Mouse (Mus musculus) monocyte, adult 5-6 weeks (primary cell): ENCODE data around the gene Cnbp. TPM values are rescaled to one million over a fixed set of nuclear protein-coding genes. Genes with fewer than 3 reads are reported as not detected.

Experiments used
- total RNA-seq: library from RNA; stranded (forward); fragments of 200-1000, 200-491, 200-594 nt; gene quantifications from 3 replicates; pipeline ENCODE4 v1.2.3, GENCODE M21; 2017

The Cnbp gene
- total RNA-seq, 1 experiment from 2014 or later = 1,002 TPM

Other genes starting within 250 kb of the Cnbp start
- gene Aplf, start 178.9 kb downstream of the Cnbp start, total RNA-seq = 5.2 to 12.7 TPM (median 8.7 TPM) in 3 replicates
- gene Efcc1, start 120.2 kb downstream of the Cnbp start, total RNA-seq = not detected in 3 replicates
- gene Gp9, start 73.0 kb downstream of the Cnbp start, total RNA-seq = 1.9 to 42.8 TPM (median 3.1 TPM) in 3 replicates
- gene Rab43, start 38.9 kb downstream of the Cnbp start, total RNA-seq = 33.6 to 48.6 TPM (median 34.7 TPM) in 3 replicates
- 27.5 to 45.6 TPM (median 37.9 TPM) in 3 replicates for gene Gm45140, start 15.3 kb downstream of the Cnbp start, total RNA-seq
- gene Isy1, start 12.3 kb downstream of the Cnbp start, total RNA-seq = 60.7 to 130 TPM (median 83.6 TPM) in 3 replicates
- 71.4 to 93.1 TPM (median 76.4 TPM) in 3 replicates for gene Copg1, start 36.7 kb upstream of the Cnbp start, total RNA-seq
- 13.7 to 53.1 TPM (median 36.9 TPM) in 3 replicates for gene Hmces, start 62.8 kb upstream of the Cnbp start, total RNA-seq
- gene H1fx, start 130.5 kb upstream of the Cnbp start, total RNA-seq = not detected in 3 replicates
- gene Rab7, start 194.2 kb upstream of the Cnbp start, total RNA-seq = 113 to 127 TPM (median 126 TPM) in 3 replicates
- 66.8 to 91.7 TPM (median 77.6 TPM) in 3 replicates for gene Rpn1, start 233.4 kb upstream of the Cnbp start, total RNA-seq